Mouse (Mus musculus) megakaryocyte-erythroid progenitor cell, adult 5-6 weeks (primary cell): Measurements from ENCODE around the gene Gm20517. TPM values are rescaled to one million over a fixed set of nuclear protein-coding genes. Genes with fewer than 3 reads are reported as not detected.

ENCODE experiments used
- ATAC-seq: replicated peaks from 2 replicates; pipeline ENCODE4 v1.8.0; 2016; ENCODE audit warnings: mild to moderate bottlenecking, inconsistent platforms; ENCODE audit not compliant: severe bottlenecking, poor library complexity, low FRiP score, low TSS enrichment
- total RNA-seq, 2 experiments: library from RNA; stranded (forward) in 1 of 2; stranded (reverse) in 1 of 2; fragments of 200-1000, 215-1000 nt in 1 of 2; fragments of >200 nt in 1 of 2; fragmentation: Nextera tagmentation in 1 of 2; gene quantifications; 2 replicates each; pipeline ENCODE4 v1.2.3; 2014 to 2017

The Gm20517 gene
- total RNA-seq (2014; fragmentation: Nextera tagmentation) (7.8 and 8.0 TPM in 2 replicates), total RNA-seq (2017) (2.2 and 6.2 TPM in 2 replicates)

GRCm38 (mm10) chr17:47610849-47611660 lies at the start of gene Gm20517, which contains the start of the genes Bysl and Med20:
Gm20517 (plus strand) TSS chr17:47611589.
Bysl (minus strand) TSS chr17:47611492.
Med20 (plus strand) TSS chr17:47611582.
- peak; percentile 86 for ATAC-seq

GRCm38 (mm10) chr17:47562875-47563274 lies 48.5 kb upstream of the Gm20517 start:
- ATAC-seq = no peak

- no peak for ATAC-seq
Observed at GRCm38 (mm10) chr17:47564612-47565011, 46.8 kb upstream of the Gm20517 start.

GRCm38 (mm10) chr17:47566133-47566532 lies 45.3 kb upstream of the Gm20517 start:
- ATAC-seq = no peak

GRCm38 (mm10) chr17:47567271-47567670 lies 44.1 kb upstream of the Gm20517 start:
- ATAC-seq = no peak

- ATAC-seq = peak; percentile 88
Observed at GRCm38 (mm10) chr17:47568389-47568788, 43.0 kb upstream of the Gm20517 start.

GRCm38 (mm10) chr17:47568951-47569527 lies 42.4 kb upstream of the Gm20517 start:
- ATAC-seq = no peak

GRCm38 (mm10) chr17:47571621-47572020 lies 39.8 kb upstream of the Gm20517 start:
- no peak for ATAC-seq

- ATAC-seq = no peak
Observed at GRCm38 (mm10) chr17:47572436-47572835, 39.0 kb upstream of the Gm20517 start.

GRCm38 (mm10) chr17:47574028-47574427 lies 37.4 kb upstream of the Gm20517 start:
- ATAC-seq = no peak

GRCm38 (mm10) chr17:47574830-47575229 lies 36.6 kb upstream of the Gm20517 start:
- no peak for ATAC-seq

GRCm38 (mm10) chr17:47578655-47579054 lies 32.7 kb upstream of the Gm20517 start:
- peak; percentile 95 for ATAC-seq

GRCm38 (mm10) chr17:47580962-47581361 lies 30.4 kb upstream of the Gm20517 start:
- ATAC-seq = no peak

GRCm38 (mm10) chr17:47588517-47588916 lies 22.9 kb upstream of the Gm20517 start:
- ATAC-seq = no peak

GRCm38 (mm10) chr17:47591073-47591472 lies 20.3 kb upstream of the Gm20517 start:
- no peak for ATAC-seq

- ATAC-seq = peak; percentile 54
Observed at GRCm38 (mm10) chr17:47593215-47593853, 18.1 kb upstream of the Gm20517 start.

GRCm38 (mm10) chr17:47593854-47594182 lies 17.6 kb upstream of the Gm20517 start:
- ATAC-seq = no peak

GRCm38 (mm10) chr17:47594183-47594968 lies 17.0 kb upstream of the Gm20517 start:
- ATAC-seq = no peak

GRCm38 (mm10) chr17:47594969-47595247 lies 16.5 kb upstream of the Gm20517 start:
- ATAC-seq = no peak
